Mouse (Mus musculus): ENCODE measurements around the gene Snd1. TPM values are rescaled to one million over a fixed set of nuclear protein-coding genes. Genes with fewer than 3 reads are reported as not detected.

Snd1 gene
- polyA plus RNA-seq, 1 experiment from 2014 or later = 113 TPM

GRCm38 (mm10) chr6:28817039-28817438 is 342.1 kb downstream of the Snd1 start:
- H3K27me3 ChIP-seq = no peaks in the 10 kb centered on the region
- H3K4me2 ChIP-seq (replicated peaks) = no peak overlapping the region
- peaks cover 30% of the 10 kb centered on the region for H3K4me1 ChIP-seq
- no peak overlapping the region for H3K27ac ChIP-seq
- H3K9ac ChIP-seq = no peak overlapping the region
- peaks cover 17% of the 10 kb centered on the region; the same call in 1 of the 2 replicates for H3K36me3 ChIP-seq
- no peaks in the 10 kb centered on the region for H3K9me3 ChIP-seq (replicated peaks)
- no peak for ATAC-seq (ENCODE audit: low FRiP score)
- H3K4me3 ChIP-seq = no peak overlapping the region
- 78% methylated on average over 9 of the region's 9 CpGs for WGBS

- H3K4me2 ChIP-seq (replicated peaks) = no peak overlapping the region
- peaks cover 13% of the 10 kb centered on the region; the same call in 1 of the 2 replicates for H3K36me3 ChIP-seq
- H3K27me3 ChIP-seq = no peaks in the 10 kb centered on the region
- no peaks in the 10 kb centered on the region for H3K9me3 ChIP-seq (replicated peaks)
- no peak overlapping the region for H3K9ac ChIP-seq
- peaks cover 23% of the 10 kb centered on the region for H3K4me1 ChIP-seq
- peak; percentile 49 for ATAC-seq (ENCODE audit: low FRiP score)
- H3K27ac ChIP-seq = peak overlapping the region; percentile 14; the same call in 1 of the 2 replicates
- no peak overlapping the region for H3K4me3 ChIP-seq
- 52% methylated on average over 13 of the region's 13 CpGs for WGBS
Measured at GRCm38 (mm10) chr6:28819509-28820358, 344.8 kb downstream of the Snd1 start.

DNA sequence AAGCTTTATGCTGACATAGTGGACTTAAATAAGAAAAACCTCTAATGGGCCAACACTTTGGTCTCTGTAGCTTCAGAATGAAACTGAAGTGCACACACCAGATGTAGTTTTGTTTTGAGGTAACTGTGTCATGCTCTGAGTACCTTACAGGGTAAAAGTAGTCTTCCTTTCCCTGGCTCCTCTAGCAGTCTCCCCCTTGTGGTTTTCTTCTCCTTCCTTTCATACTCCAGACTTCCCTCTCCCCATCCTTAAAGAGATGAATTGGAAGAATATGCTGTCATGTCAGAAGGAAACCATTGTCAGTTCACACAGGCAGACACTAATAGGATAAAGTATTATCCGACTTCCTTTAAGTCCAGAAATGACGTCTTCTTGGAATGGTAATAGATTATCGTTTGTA is 347.4 kb downstream of the Snd1 start:
- Histone ChIP-seq H3K4me1 (peaks cover 43% of the 10 kb centered on the region), H3K27me3 (no peaks in the 10 kb centered on the region), H3K4me3 (no peak overlapping the region), H3K27ac (no peak overlapping the region), H3K36me3 (peaks cover 9% of the 10 kb centered on the region; the same call in 1 of the 2 replicates), H3K9me3 (replicated peaks) (no peaks in the 10 kb centered on the region), H3K4me2 (replicated peaks) (no peak overlapping the region), H3K9ac (no peak overlapping the region)
- WGBS = 88% methylated on average over 3 of the region's 3 CpGs
- no peak for ATAC-seq (ENCODE audit: low FRiP score)

- H3K4me3 ChIP-seq = no peak overlapping the region
- H3K4me1 ChIP-seq = peaks cover 53% of the 10 kb centered on the region
- 91% methylated on average over 3 of the region's 3 CpGs for WGBS
- H3K9me3 ChIP-seq (replicated peaks) = no peaks in the 10 kb centered on the region
- no peak overlapping the region for H3K4me2 ChIP-seq (replicated peaks)
- H3K36me3 ChIP-seq = peaks cover 3% of the 10 kb centered on the region; the same call in 1 of the 2 replicates
- H3K9ac ChIP-seq = no peak overlapping the region
- ATAC-seq (ENCODE audit: low FRiP score) = no peak
- no peak overlapping the region for H3K27ac ChIP-seq
- H3K27me3 ChIP-seq = no peaks in the 10 kb centered on the region
Measured at GRCm38 (mm10) chr6:28823375-28823774, 348.4 kb downstream of the Snd1 start.

DNA sequence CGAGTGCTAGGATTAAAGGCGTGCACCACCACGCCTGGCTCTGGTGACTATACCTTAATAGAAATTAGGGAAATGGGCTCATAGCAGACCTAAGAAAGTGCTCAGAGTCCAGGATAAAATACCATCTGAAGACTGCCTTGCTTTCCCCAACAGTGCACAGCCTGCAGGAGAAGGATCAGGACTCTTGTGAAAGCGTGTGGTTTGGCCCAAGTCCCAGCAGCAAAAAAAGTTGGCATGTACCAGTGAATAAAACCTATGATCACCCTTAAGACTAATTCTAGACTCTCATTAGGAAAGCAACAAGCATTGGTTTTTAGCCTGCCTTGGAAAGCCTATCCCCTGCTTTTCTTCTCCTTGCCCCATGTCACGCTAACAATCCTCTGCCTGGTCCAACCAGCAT is 348.9 kb downstream of the Snd1 start:
- H3K27ac ChIP-seq = no peak overlapping the region
- no peak for ATAC-seq (ENCODE audit: low FRiP score)
- 93% methylated on average over 5 of the region's 5 CpGs for WGBS
- H3K4me2 ChIP-seq (replicated peaks) = no peak overlapping the region
- H3K9ac ChIP-seq = no peak overlapping the region
- no peak overlapping the region for H3K4me3 ChIP-seq
- H3K9me3 ChIP-seq (replicated peaks) = no peaks in the 10 kb centered on the region
- H3K4me1 ChIP-seq = peaks cover 57% of the 10 kb centered on the region
- peaks cover 3% of the 10 kb centered on the region; the same call in 1 of the 2 replicates for H3K36me3 ChIP-seq
- no peaks in the 10 kb centered on the region for H3K27me3 ChIP-seq

- WGBS = 48% methylated on average over 3 of the region's 3 CpGs
- peak overlapping the region; percentile 21; the same call in 1 of the 2 replicates for H3K4me2 ChIP-seq (replicated peaks)
- H3K9ac ChIP-seq = no peak overlapping the region
- ATAC-seq (ENCODE audit: low FRiP score) = no peak; the same call in 1 of the 2 replicates
- H3K9me3 ChIP-seq (replicated peaks) = no peaks in the 10 kb centered on the region
- H3K27ac ChIP-seq = no peak overlapping the region
- H3K4me3 ChIP-seq = no peak overlapping the region
- H3K36me3 ChIP-seq = peaks cover 3% of the 10 kb centered on the region; the same call in 1 of the 2 replicates
- H3K4me1 ChIP-seq = peaks cover 57% of the 10 kb centered on the region
- H3K27me3 ChIP-seq = peaks cover 6% of the 10 kb centered on the region; the same call in 1 of the 2 replicates
Measured at GRCm38 (mm10) chr6:28825894-28826293, 351.0 kb downstream of the Snd1 start.

- Histone ChIP-seq H3K36me3 (no peaks in the 10 kb centered on the region; the same call in 1 of the 2 replicates), H3K4me3 (peak overlapping the region; percentile 29), H3K9me3 (replicated peaks) (no peaks in the 10 kb centered on the region), H3K27me3 (peaks cover 12% of the 10 kb centered on the region), H3K4me2 (replicated peaks) (peak overlapping the region; percentile 97), H3K9ac (peak overlapping the region; percentile 47), H3K27ac (no peak overlapping the region), H3K4me1 (peaks cover 62% of the 10 kb centered on the region)
- no peak for ATAC-seq (ENCODE audit: low FRiP score)
- WGBS = 58% methylated on average over 9 of the region's 9 CpGs
Measured at GRCm38 (mm10) chr6:28826689-28827389, 351.9 kb downstream of the Snd1 start.

DNA sequence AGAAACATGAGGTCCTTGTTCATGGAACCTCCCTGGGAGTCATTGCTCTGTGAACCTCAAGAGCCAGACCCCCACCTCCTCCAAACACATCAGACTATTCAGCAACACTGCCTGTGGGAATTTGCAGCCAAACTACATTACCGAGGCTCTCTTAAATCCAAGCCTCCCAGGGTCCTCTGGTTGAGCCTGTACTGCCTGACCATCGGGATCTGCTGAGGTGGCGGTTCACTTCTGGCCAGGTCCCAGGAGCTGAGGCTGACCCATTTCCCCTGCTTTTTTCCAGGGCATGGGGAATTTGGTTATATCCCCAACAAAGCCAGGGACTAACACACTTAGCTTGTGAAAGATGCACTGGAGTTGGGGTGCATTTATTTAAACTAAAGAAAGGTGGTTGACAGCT is 352.6 kb downstream of the Snd1 start:
- Histone ChIP-seq H3K27me3 (peaks cover 12% of the 10 kb centered on the region), H3K9ac (peak overlapping the region; percentile 47), H3K27ac (0 out of 2 replicates have a peak overlapping the region, but pooled peaks have one; percentile 35), H3K36me3 (no peaks in the 10 kb centered on the region; the same call in 1 of the 2 replicates), H3K4me1 (peaks cover 62% of the 10 kb centered on the region), H3K9me3 (replicated peaks) (no peaks in the 10 kb centered on the region), H3K4me3 (peak overlapping the region; percentile 29), H3K4me2 (replicated peaks) (peak overlapping the region; percentile 97)
- WGBS = 30% methylated on average over 3 of the region's 3 CpGs
- ATAC-seq (ENCODE audit: low FRiP score) = no peak

- H3K4me3 ChIP-seq = peak overlapping the region; percentile 30
- no peaks in the 10 kb centered on the region for H3K36me3 ChIP-seq
- H3K27ac ChIP-seq = no peak overlapping the region
- no peak for ATAC-seq (ENCODE audit: low FRiP score)
- peak overlapping the region; percentile 97 for H3K4me2 ChIP-seq (replicated peaks)
- H3K9ac ChIP-seq = peak overlapping the region; percentile 56
- H3K4me1 ChIP-seq = peaks cover 63% of the 10 kb centered on the region
- H3K27me3 ChIP-seq = peaks cover 12% of the 10 kb centered on the region
- WGBS = 20% methylated on average over 6 of the region's 6 CpGs
- no peaks in the 10 kb centered on the region for H3K9me3 ChIP-seq (replicated peaks)
Measured at GRCm38 (mm10) chr6:28828593-28828992, 353.7 kb downstream of the Snd1 start.

- 85% methylated on average over 12 of the region's 12 CpGs for WGBS
- ATAC-seq (ENCODE audit: low FRiP score) = no peak
- Histone ChIP-seq H3K27me3 (peaks cover 12% of the 10 kb centered on the region), H3K27ac (no peak overlapping the region), H3K4me2 (replicated peaks) (peak overlapping the region; percentile 97), H3K4me3 (peak overlapping the region; percentile 80; the same call in 1 of the 2 replicates), H3K9ac (no peak overlapping the region), H3K36me3 (no peaks in the 10 kb centered on the region), H3K9me3 (replicated peaks) (no peaks in the 10 kb centered on the region), H3K4me1 (peaks cover 68% of the 10 kb centered on the region)
Measured at GRCm38 (mm10) chr6:28830306-28830705, 355.4 kb downstream of the Snd1 start.

DNA sequence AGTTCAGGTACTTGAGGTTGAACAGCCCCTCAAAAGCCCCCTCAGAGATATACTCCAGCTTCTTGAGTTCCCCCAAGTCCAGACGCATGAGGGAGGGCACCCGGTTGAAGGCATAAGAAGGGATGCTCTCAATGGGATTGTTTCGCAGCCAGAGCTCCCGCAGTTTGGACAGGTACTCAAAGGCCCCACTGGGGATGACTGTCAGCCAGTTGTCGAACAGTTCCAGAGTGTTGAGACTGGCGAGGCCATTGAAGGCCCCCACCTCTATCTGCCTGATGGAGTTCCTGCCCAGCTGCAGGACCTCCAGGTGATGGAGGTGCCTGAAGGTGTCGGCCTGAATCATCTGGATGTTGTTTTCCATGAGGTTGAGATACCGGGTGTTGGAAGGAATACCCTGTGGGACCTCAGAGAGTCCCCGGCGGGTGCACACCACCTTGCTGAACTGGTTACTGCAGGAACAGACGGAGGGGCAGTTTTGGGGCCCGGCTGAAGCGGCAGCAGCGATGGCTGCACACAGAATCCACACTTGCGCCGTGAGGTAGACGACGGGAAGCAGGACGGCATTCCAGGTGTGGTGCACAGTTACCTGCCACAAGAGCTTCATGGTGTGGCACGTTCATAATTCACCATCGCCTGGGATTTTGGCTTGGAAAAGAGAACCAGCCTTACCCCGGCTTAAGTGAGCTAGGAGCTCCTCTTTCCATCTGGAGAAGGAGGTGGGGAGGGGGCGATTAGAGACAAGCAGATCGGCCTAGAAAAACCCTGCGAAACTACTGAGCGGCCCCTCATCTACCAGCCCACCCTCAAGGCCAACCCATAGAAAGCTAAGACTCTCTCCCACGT is 356.3 kb downstream of the Snd1 start, which contains the start of gene Lrrc4:
Lrrc4 (minus strand) TSS at position 737 of the 843 bp plus-strand sequence.
- Histone ChIP-seq H3K27ac (peak within 1 kb of the TSS; percentile 95), H3K4me3 (peak within 1 kb of the TSS; percentile 80), H3K27me3 (peaks cover 12% of the 10 kb centered on the region), H3K36me3 (no peaks in the 10 kb centered on the region), H3K4me2 (replicated peaks) (peak within 1 kb of the TSS; percentile 97), H3K4me1 (peaks cover 58% of the 10 kb centered on the region), H3K9me3 (replicated peaks) (no peaks in the 10 kb centered on the region), H3K9ac (peak within 1 kb of the TSS; percentile 92)
- ATAC-seq (ENCODE audit: low FRiP score) = no peak
- 21% methylated on average over 27 of the region's 27 CpGs for WGBS
